Comparison of ENCODE assay signal across 8 mouse cellular contexts in the genomic region with DNA sequence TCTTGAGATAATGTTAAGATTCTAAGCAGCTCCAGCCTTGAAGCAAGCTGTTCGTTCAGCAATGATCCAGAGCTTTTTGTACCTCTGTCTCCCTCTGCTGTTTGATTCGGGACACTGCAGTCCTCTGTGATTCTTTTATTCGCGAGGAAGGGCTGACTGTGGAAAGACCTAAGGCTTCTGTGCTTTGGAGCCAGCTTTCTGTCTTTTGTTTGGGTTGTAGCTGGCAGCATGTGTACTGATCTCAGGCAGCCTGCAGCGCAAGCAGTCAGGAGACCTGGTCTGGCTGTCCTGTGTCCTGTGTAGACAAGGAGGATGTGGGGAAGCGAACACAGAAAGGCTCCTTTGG. TPM values are rescaled to one million over a fixed set of nuclear protein-coding genes. Genes with fewer than 3 reads are reported as not detected.
DNase-seq lines count a peak whose midpoint lies in the region; ATAC-seq and TF ChIP-seq lines count a peak whose summit lies in the region.

No protein-coding gene starts in this region.

- H3K27ac ChIP-seq in hindbrain, embryonic 14.5 days = no peak overlapping the region

- peak overlapping the region; percentile 55 for H3K9ac ChIP-seq in hindbrain, embryonic 14.5 days

- WGBS in hindbrain, embryonic 14.5 days = 3% methylated on average over 6 of the region's 6 CpGs

- in situ Hi-C loops in Patski (cut with MboI; ENCODE audit: low pct_unique_long_range_greater_than_20kb) = loop anchor here (5.0 to 25.0 kb wide), 3 partner anchors 141 to 734 kb away; no protein-coding TSS in a partner anchor

- POLR2A ChIA-PET in Patski (lab: Charles Lee) = interaction anchor here (0.5 kb wide), 1 partner anchor 86 kb away, joined by 3 read pairs; no protein-coding TSS in a partner anchor

- CTCF ChIA-PET in Patski (lab: Charles Lee) = interaction anchor here (0.6 to 1.5 kb wide), 8 partner anchors 9 to 105 kb away, joined by 3 to 8 read pairs (median 3); no protein-coding TSS in a partner anchor

- no peak for DNase-seq in Patski (ENCODE audit: low read depth, low spot score)
- peak; percentile 78 to 88 for DNase-seq in cerebellum, postnatal 14 days
- DNase-seq in frontal cortex, postnatal 25 days (ENCODE audit: low spot score in 2 of 2) = peak; percentile 65 to 72
- DNase-seq in hindbrain, embryonic 14.5 days (ENCODE audit: low spot score) = peak; percentile 94
- peak; percentile 63 to 76 for DNase-seq in layer of hippocampus, postnatal 25 days (ENCODE audit: extremely low spot score in 1 of 2, low spot score in 1 of 2)
- DNase-seq in lung, postnatal 14 days = peak; percentile 70
- peak; percentile 92 for DNase-seq in retina, embryonic 14.5 days (ENCODE audit: low spot score)
- peak; percentile 70 for DNase-seq in thymus, postnatal 4 days

- H3K36me3 ChIP-seq in hindbrain, embryonic 14.5 days (replicated peaks; ENCODE audit: control insufficient read depth, insufficient read depth) = no peaks in the 10 kb centered on the region

- ATAC-seq in Patski = no peak
- peak; percentile 69 for ATAC-seq in hindbrain, embryonic 14.5 days (ENCODE audit: low FRiP score)

- no peaks in the 10 kb centered on the region for H3K9me3 ChIP-seq in hindbrain, embryonic 14.5 days (ENCODE audit: control insufficient read depth, low read length)

- peak; percentile 78 for TF ChIP-seq CTCF in Patski (IDR thresholded peaks at IDR 0.05)

- peaks cover 6% of the 10 kb centered on the region for H3K27me3 ChIP-seq in Patski
- no peaks in the 10 kb centered on the region for H3K27me3 ChIP-seq in hindbrain, embryonic 14.5 days (ENCODE audit: control insufficient read depth, insufficient read depth, low read length)

- H3K4me3 ChIP-seq in hindbrain, embryonic 14.5 days (replicated peaks; ENCODE audit: low read length) = peak overlapping the region; percentile 34

- peaks cover 11% of the 10 kb centered on the region for H3K4me1 ChIP-seq in hindbrain, embryonic 14.5 days (replicated peaks; ENCODE audit: control insufficient read depth, insufficient read depth, low read length)

- peak overlapping the region; percentile 97 for H3K4me2 ChIP-seq in hindbrain, embryonic 14.5 days (replicated peaks)

RNA-seq across cellular contexts. Expression of gene Esr2, which starts 19.6 kb away (rescaled TPM):
- polyA plus RNA-seq in Patski (2021) = not detected
- polyA plus RNA-seq in hindbrain, embryonic 14.5 days (2014; fragmentation: Nextera tagmentation; extraction: Ambion mirVana) = 0.08 and 0.31 TPM in 2 replicates
- total RNA-seq in layer of hippocampus, postnatal 25 days (2021) = under 1 TPM; 0.28 to 0.37 TPM

RNA-seq across cellular contexts. Expression of gene Tex21, which starts 49.9 kb away (rescaled TPM):
- not detected for polyA plus RNA-seq in Patski (2021)
- 0.09 TPM in 1 of 2 replicates, not detected in the other for polyA plus RNA-seq in hindbrain, embryonic 14.5 days (2014; fragmentation: Nextera tagmentation; extraction: Ambion mirVana)
- total RNA-seq in layer of hippocampus, postnatal 25 days (2021) = not detected

RNA-seq across cellular contexts. Expression of gene Mthfd1, which starts 58.4 kb away (rescaled TPM):
- 65.6 TPM for polyA plus RNA-seq in Patski (2021)
- polyA plus RNA-seq in hindbrain, embryonic 14.5 days (2014; fragmentation: Nextera tagmentation; extraction: Ambion mirVana) = 30.5 and 37.2 TPM in 2 replicates
- 10 to 100 TPM; 41.1 to 44.9 TPM for total RNA-seq in layer of hippocampus, postnatal 25 days (2021)
